Mouse (Mus musculus) skeletal muscle tissue, adult 2 months (tissue): ENCODE measurements around the gene Mbnl1.
A peak's percentile ranks its signal among the peaks of the same experiment; 100 is the strongest.
"Not testable (repeated sequence)": the region's sequence is repeated elsewhere in the genome, so short reads cannot be mapped to it uniquely, and the experiment has no call there.

Experiments used
- DNase-seq: peaks from one replicate; pipeline ENCODE4 v3.0.0-alpha.2; 2012; ENCODE audit warnings: low read depth, low spot score

The Mbnl1 gene

GRCm38 (mm10) chr3:60472681-60473177 lies at the start of gene Mbnl1:
Gene Mbnl1 (plus strand): TSS chr3:60472830.
- no peak for DNase-seq

DNA sequence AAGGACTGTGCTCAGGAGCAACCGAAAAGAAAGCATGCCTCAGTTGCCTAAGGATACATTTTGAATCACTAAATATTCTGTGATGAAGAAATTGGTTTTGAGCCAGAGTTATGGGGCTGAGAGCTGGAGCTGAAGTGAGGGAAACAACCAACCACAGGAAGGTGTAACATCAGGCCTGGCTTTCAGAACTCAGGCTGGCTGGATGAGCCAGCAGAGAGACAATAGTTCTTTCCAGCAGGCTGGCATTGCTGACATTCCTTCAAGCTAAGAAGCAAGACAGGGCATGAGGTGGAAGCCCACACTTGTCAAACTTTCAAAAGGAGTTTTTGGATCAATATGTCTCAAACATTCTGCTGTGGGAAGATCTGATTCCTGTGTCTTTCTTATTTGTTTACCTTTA lies 48.5 kb upstream of the Mbnl1 start:
- DNase-seq = no peak

- no peak for DNase-seq
Measured at GRCm38 (mm10) chr3:60429049-60429448, 43.6 kb upstream of the Mbnl1 start.

- no peak for DNase-seq
Measured at GRCm38 (mm10) chr3:60437254-60437653, 35.4 kb upstream of the Mbnl1 start.

- DNase-seq = peak; percentile 82
Measured at GRCm38 (mm10) chr3:60437678-60438232, 34.9 kb upstream of the Mbnl1 start.

DNA sequence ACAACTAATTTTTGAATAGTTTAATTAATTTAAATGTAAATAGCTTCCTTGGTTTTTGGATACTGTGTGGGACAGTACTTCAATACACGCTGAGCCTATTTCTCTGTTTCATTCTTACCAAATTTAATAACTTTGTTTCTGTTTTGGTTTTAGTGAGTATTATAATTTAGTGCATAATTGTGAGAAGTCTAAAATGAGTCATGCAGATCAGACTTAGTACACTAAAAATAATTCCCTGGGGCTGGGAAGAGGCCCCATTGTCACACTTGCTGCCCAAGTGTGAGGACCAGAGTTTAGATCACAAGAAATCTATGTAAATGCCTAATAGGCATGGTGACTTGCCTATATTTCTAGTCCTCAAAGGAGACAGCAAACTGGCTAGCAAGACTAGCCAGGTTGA lies 33.9 kb upstream of the Mbnl1 start:
- no peak for DNase-seq

DNA sequence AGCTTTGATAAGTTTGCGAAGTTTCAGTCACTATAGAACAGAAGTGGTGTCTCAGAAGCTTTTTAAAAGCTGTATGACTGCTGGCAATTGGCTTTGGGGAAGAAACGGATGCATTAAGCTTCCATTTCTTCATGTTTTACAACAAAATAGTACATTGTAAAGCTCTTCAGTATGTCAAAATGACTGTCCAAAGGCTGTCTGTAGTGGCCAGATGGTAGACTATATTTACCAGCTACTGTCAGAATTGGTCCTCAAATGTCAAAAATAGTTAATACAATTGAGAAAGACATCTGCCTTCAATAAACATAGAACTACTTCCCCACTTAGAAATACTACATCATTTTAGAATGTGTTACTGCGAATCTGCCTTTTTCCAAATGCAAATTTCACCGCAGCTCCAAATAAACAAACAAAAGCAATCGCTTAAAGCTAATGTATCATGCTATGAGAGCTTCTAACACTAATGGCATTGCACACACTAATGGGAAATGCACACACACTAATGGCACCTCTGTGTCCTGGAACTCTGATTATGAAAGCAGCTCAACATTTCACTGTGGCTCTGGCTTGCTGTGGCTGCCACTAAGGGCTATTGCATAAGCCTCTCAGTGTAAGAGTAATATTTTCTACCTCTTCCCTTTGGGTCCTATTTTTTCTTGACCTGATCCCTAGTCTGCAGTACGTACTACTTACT lies 10.7 kb upstream of the Mbnl1 start:
- no peak for DNase-seq

- not testable (repeated sequence) for DNase-seq
Measured at GRCm38 (mm10) chr3:60468667-60469066, 4.0 kb upstream of the Mbnl1 start.

GRCm38 (mm10) chr3:60469170-60469805 lies 3.3 kb upstream of the Mbnl1 start:
- DNase-seq = not testable (repeated sequence)

GRCm38 (mm10) chr3:60472011-60472680 lies 484 bp upstream of the Mbnl1 start:
- no peak for DNase-seq

DNA sequence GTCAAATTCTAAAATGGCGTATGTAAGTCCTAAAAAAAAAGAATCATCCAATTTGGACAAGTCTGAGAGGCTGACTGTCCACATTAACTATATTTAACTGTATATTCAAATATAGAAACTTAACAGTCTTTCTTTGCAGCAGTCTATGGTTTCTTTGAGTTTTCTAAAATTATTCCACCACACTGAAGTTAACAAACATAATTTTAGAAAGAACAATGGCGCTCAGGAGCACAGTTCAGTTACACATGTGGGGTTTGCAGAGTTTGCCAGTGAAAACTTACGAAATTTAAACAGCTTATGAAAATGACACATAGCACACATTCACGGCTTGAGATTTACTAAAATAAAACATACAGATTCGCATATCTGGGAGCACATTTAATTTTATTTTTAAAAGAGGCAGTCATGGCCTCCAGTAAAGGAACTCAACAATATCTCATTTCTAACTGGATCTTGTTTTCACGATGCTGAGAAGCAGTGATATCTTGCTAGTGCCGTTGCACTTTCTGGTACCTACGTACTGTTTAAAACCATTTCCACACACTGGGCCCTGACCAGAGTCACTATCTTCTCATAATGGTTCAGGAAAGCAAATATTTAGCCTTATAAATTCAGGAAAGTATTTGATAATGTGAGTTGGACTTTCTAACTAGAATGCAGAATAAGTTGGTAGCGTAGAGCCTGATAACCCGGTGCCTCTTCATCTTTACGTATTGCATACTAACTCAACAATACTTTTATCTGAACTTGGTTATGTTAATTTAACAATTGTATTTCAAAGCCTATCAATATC lies 1.4 kb downstream of the Mbnl1 start:
- DNase-seq = no peak

DNA sequence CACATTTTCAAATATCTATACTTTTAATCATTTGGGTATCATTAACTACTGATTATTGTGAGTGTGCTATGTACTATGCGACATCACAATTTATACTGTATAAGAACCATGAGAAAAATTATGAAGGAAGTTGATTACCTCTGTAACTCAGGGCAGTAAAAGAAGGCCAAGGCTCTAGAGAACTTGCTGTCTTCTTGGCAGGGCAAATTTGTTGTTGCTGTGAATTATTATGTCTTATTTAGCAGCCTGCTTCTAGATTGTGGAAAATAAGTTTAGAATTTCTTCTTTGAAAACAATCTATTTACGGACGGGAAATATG lies 2.0 kb downstream of the Mbnl1 start:
- DNase-seq = peak; percentile 38

DNA sequence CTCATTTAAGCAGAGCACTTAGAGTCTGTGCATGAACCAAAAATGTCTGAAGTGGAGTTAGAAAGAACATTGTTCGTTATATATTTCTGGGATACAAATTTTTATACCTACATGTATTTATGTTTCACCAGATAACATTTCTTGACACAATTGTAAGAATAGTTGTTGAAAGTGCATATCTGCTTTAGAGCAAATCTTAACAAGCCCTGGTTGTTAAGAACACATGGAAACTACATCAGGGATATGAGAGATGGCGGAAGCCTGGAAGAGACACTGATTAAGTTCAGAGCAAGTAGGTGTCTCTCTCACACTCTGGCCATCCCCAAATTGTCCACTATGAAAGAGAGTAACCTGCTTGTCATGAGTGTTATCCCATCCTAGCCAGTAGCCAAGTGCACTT lies 2.4 kb downstream of the Mbnl1 start:
- DNase-seq = no peak

DNA sequence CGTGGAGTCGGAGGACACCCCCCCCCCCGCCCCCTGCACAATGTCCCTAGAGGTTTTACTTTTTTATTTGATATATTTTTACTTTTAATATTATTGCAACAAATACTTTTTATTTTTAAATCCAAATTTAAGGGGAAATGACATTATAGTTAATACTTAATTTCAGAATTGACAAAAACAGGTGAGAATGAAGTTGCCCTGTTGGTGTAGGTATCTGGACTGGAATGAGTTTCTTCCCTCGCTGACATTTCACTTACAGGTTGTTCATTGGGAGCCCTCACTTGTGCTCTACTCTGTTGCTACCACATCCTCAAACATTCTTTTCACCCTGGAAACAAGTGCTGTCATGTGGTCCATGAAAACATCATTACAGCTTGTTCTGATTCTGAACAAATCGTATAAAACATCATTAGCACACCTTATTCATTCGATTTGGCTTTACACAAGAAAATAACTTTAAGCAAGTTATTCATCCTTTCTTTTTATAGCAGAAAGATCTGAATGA lies 4.2 kb downstream of the Mbnl1 start:
- no peak for DNase-seq

GRCm38 (mm10) chr3:60478433-60478832 lies 5.8 kb downstream of the Mbnl1 start:
- DNase-seq = no peak

DNA sequence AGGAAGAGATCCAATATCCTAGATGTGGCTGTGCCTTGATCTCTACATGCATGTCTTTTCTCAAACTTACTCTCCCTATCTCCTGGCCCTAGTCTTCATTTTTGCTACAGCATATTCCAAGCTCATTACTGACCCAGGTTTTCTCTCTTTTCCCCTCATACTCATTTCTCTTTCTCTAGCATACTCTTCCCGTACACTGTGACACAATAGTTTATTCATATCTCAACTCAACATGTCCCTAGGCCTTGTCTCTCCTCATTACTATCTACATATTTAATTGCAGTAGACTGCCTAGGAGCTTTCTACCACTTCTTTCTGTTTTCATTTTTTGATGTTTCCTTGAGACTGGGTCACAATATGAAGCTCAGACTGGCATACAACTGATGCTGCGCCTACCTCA lies 8.1 kb downstream of the Mbnl1 start:
- no peak for DNase-seq

- no peak for DNase-seq
Measured at GRCm38 (mm10) chr3:60481740-60482399, 9.2 kb downstream of the Mbnl1 start.

- no peak for DNase-seq
Measured at GRCm38 (mm10) chr3:60483305-60483704, 10.7 kb downstream of the Mbnl1 start.

DNA sequence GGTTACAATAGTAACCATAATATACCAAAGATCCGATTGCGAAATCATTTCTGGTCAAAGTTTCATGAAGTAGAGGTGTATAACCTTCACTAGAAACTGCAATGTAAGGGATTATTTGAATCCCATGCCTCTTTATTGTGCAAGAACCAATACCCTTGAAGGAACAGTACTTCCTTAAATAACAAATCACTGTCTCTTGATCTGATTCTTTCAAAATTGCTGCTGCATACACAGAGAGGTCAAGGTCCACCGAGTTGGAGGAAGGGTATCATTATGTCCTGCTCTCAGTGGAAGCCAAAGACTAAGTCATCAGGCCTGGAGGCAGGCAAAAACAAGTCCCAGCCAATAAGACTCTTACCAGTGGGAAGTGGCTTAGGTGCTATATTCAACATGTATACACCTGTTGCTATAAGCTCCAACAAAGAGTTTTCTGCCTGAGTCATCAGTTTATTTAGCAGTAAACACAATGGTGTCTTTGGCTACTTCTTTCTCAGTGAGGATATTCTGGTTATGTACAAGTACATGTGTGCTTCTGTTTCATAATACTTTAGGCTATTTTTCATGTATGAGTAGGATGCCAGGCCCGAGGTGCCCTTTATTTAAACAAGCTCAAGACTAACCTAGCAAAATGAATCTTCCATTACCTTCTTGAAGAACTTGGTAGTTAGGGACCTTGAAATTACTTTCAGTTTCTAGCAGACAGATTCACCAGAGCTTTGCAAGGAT lies 13.5 kb downstream of the Mbnl1 start:
- no peak for DNase-seq

DNA sequence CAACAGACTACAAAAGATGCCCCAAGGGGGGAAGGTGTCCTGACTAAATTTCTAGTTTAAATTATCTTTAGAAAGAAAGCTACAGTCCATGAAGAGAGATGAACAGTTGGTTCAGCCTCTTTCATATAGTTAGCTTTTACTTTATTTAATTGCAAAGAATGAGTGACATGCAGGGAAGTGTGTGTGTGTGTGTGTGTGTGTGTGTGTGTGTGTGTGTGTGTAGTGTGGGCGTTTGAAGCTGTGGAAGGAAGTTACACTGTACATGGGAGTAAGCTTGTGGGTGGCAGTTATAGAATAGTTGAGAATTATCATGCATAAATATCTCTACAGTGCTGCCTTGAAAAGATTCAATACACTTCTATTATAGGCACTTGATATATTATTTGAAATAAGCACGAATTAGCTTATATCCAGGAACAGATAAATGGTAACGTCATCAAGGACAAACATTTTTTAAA lies 14.1 kb downstream of the Mbnl1 start:
- no peak for DNase-seq
